Mouse (Mus musculus) testis, adult 2 months (tissue): ENCODE results near the gene Fsd1.

Experiments used
- CTCF ChIP-seq: fragments of 200-500 bp; IDR thresholded peaks from 2 replicates; pipeline ENCODE4 v1.5.1; 2012; ENCODE audit warnings: low read depth, mild to moderate bottlenecking, inconsistent platforms, low read length, moderate library complexity; ENCODE audit not compliant: control insufficient read depth, insufficient read depth, insufficient replicate concordance
- POLR2A ChIP-seq: fragments of 200-500 bp; IDR thresholded peaks from 2 replicates; pipeline ENCODE4 v1.6.1; 2012; ENCODE audit warnings: low read depth, mild to moderate bottlenecking, inconsistent platforms, low read length, moderate library complexity; ENCODE audit not compliant: control insufficient read depth

- TF ChIP-seq POLR2A (no peak), CTCF (no peak)
These were observed 38.2 kb downstream of the Fsd1 start for GRCm38 (mm10) chr17:56024476-56024875.
